Mouse (Mus musculus): ENCODE data around the gene C9. TPM values are rescaled to one million over a fixed set of nuclear protein-coding genes. Genes with fewer than 3 reads are reported as not detected.

C9 gene
- polyA plus RNA-seq, 1 experiment from 2014 or later, result not detected

DNA sequence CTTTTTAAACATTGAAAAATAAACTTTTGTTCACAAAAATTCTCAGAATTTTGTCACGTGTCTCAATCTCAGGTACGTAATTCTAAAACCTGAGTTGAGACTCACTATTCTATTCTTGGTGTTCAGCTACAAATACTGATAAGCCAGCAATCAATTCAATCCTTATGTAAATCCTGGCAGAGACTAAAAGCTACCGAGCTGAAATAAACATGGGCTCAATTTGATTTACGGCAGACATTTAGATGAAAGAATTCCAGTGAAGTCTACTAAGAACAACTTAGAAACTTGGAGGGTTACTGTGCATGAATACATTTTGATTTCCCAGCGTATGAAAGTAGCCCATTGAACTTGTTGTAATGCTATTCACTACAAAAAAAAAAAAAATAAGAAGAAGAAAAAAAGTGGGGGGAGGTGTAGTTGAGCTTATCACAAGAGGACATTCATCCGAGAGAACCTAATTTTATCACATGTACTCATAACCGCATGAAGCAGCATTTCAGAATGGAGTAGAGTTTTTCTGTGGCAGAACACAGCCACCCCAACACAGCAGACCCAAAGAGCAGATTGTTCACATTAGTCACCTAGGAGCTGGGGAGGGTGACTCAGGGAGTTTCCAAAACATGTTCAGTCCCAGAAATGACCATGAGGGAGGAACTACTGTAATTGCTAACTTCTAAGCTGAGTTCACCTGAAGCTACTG, 94.7 kb downstream of the C9 start:
- WGBS, result 50% methylated on average over 7 of the region's 7 CpGs
- no peak for ATAC-seq (replicated peaks; ENCODE audit: extremely low read depth, insufficient read depth, low FRiP score)
- Histone ChIP-seq H3K27me3 (ENCODE audit: control insufficient read depth, insufficient read depth, low read length) (no peaks in the 10 kb centered on the region), H3K27ac (ENCODE audit: low read length) (no peak overlapping the region), H3K36me3 (ENCODE audit: control insufficient read depth, insufficient read depth) (no peaks in the 10 kb centered on the region), H3K9me3 (replicated peaks; ENCODE audit: control insufficient read depth, low read length) (no peaks in the 10 kb centered on the region), H3K4me1 (ENCODE audit: control insufficient read depth, insufficient read depth, low read length) (no peaks in the 10 kb centered on the region), H3K9ac (ENCODE audit: low read length) (no peak overlapping the region), H3K4me2 (ENCODE audit: low read depth, low read length) (no peak overlapping the region), H3K4me3 (ENCODE audit: low read length) (no peak overlapping the region)

Other genes starting within 250 kb of the C9 start
- 21.3 and 27.3 TPM in 2 replicates for gene Dab2, start 145.5 kb upstream of the C9 start, polyA plus RNA-seq (2015; fragmentation: Nextera tagmentation; extraction: Ambion mirVana)
- 9.2 and 18.2 TPM in 2 replicates for gene Fyb, start 77.5 kb downstream of the C9 start, polyA plus RNA-seq (2015; fragmentation: Nextera tagmentation; extraction: Ambion mirVana)